21 mouse cellular contexts compared by ENCODE assay signal in the genomic region with DNA sequence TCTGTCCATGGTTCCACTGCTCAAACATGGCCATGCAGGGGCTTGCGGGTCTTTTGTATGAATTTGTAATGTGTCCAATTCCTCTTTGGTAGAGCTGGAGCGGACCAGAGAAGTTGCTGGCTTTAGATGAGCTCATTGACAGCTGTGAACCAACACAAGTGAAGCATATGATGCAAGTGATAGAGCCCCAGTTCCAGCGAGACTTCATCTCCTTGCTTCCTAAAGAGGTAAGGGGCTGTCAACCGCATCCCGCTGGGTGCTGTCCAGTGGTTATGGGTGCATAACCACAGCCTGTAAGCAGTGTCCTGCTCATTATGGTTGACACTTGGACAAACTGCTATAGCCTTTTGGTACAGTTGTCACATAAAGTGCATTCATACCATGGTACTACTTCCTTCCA.
A peak's percentile ranks its signal among the peaks of the same experiment; 100 is the strongest.
DNase-seq lines count a peak whose midpoint lies in the region; ATAC-seq and TF ChIP-seq lines count a peak whose summit lies in the region.
"Had no signal": no experiment of that assay in that cellular context is flagged by ENCODE, and none has a peak within 500 bp of the region (broad histone marks: within the 10 kb centered on the region; RNA-seq: fewer than 3 reads in every experiment).

No protein-coding gene starts in this region.

- WGBS in heart, embryonic 10.5 days = 92% methylated on average over 5 of the region's 5 CpGs
- 93% methylated on average over 5 of the region's 5 CpGs for WGBS in midbrain, embryonic 11.5 days
- 89% methylated on average over 5 of the region's 5 CpGs for WGBS in midbrain, postnatal 0 days

- no peak overlapping the region for H3K27ac ChIP-seq in heart, embryonic 10.5 days
- peak overlapping the region; percentile 2; the same call in 1 of the 2 replicates for H3K27ac ChIP-seq in layer of hippocampus, adult 2 months
- H3K27ac ChIP-seq in midbrain, embryonic 11.5 days (ENCODE audit: low read depth, low read length) = no peak overlapping the region
- no peak overlapping the region for H3K27ac ChIP-seq in midbrain, postnatal 0 days (ENCODE audit: low read depth, low read length)

- no peaks in the 10 kb centered on the region for H3K9me3 ChIP-seq in heart, embryonic 10.5 days
- no peaks in the 10 kb centered on the region for H3K9me3 ChIP-seq in midbrain, embryonic 11.5 days (ENCODE audit: control insufficient read depth, low read length)
- no peaks in the 10 kb centered on the region for H3K9me3 ChIP-seq in midbrain, postnatal 0 days (ENCODE audit: low read length)
- H3K9me3 ChIP-seq: G1E had no signal

- no peak for ATAC-seq in midbrain, embryonic 11.5 days (ENCODE audit: low FRiP score)
- no peak for ATAC-seq in midbrain, postnatal 0 days (ENCODE audit: low FRiP score)
- ATAC-seq: activated CD4-positive, CD25-positive, alpha-beta regulatory T cell, adult 4 months; CD4-positive, CD25-positive, alpha-beta regulatory T cell, adult 4 months; Patski had no signal

- no peak overlapping the region for H3K4me3 ChIP-seq in heart, embryonic 10.5 days
- H3K4me3 ChIP-seq in layer of hippocampus, adult 2 months = no peak overlapping the region
- no peak overlapping the region for H3K4me3 ChIP-seq in midbrain, embryonic 11.5 days (ENCODE audit: low read depth, low read length)
- no peak overlapping the region for H3K4me3 ChIP-seq in midbrain, postnatal 0 days (ENCODE audit: low read depth, low read length)

- no peak overlapping the region for H3K4me2 ChIP-seq in midbrain, embryonic 11.5 days
- H3K4me2 ChIP-seq in midbrain, postnatal 0 days (ENCODE audit: low read depth, low read length, poor library complexity, severe bottlenecking) = no peak overlapping the region

- DNase-seq in heart, adult 11 months = peak; percentile 81
- no peak for DNase-seq in heart, embryonic 10.5 days (ENCODE audit: low spot score)
- peak in 1 of 2 experiments; percentile 8 for DNase-seq in layer of hippocampus, adult 2 months (ENCODE audit: low spot score in 2 of 2)
- DNase-seq in layer of hippocampus, postnatal 36 days = no peak
- peak; percentile 77 for DNase-seq in midbrain, embryonic 11.5 days (ENCODE audit: low spot score, missing footprints)
- DNase-seq in midbrain, postnatal 0 days (ENCODE audit: low spot score) = no peak
- DNase-seq: adrenal gland, adult 2 months; adrenal gland, adult 8-10 months; adrenal gland, postnatal 10 days; adrenal gland, postnatal 14 days; adrenal gland, postnatal 25 days; adrenal gland, postnatal 36 days; B cell, adult 2 months; cerebellum, adult 11 months; cerebellum, adult 11-12 months; cerebellum, adult 18-20 months had no signal

- no peaks in the 10 kb centered on the region for H3K4me1 ChIP-seq in heart, embryonic 10.5 days
- H3K4me1 ChIP-seq in midbrain, embryonic 11.5 days (ENCODE audit: control insufficient read depth, insufficient read depth, low read length) = no peaks in the 10 kb centered on the region
- H3K4me1 ChIP-seq in midbrain, postnatal 0 days (ENCODE audit: insufficient read depth, low read length) = no peaks in the 10 kb centered on the region

- TF ChIP-seq CTCF in layer of hippocampus, adult 2 months (conservative IDR thresholded peaks at IDR 0.05) = no peak
- no peak for TF ChIP-seq CTCF in midbrain, postnatal 0 days (IDR thresholded peaks at IDR 0.05)

- H3K27me3 ChIP-seq in heart, embryonic 10.5 days (ENCODE audit: insufficient read depth, poor library complexity, severe bottlenecking) = no peaks in the 10 kb centered on the region
- no peaks in the 10 kb centered on the region for H3K27me3 ChIP-seq in midbrain, embryonic 11.5 days (ENCODE audit: control insufficient read depth, insufficient read depth, low read length)
- no peaks in the 10 kb centered on the region for H3K27me3 ChIP-seq in midbrain, postnatal 0 days (ENCODE audit: insufficient read depth, low read length)
- H3K27me3 ChIP-seq: CH12.LX, Patski had no signal

- H3K9ac ChIP-seq in midbrain, embryonic 11.5 days (ENCODE audit: low read length) = no peak overlapping the region
- no peak overlapping the region for H3K9ac ChIP-seq in midbrain, postnatal 0 days (replicated peaks; ENCODE audit: low read length, poor library complexity, severe bottlenecking)

- peaks cover 22% of the 10 kb centered on the region for H3K36me3 ChIP-seq in heart, embryonic 10.5 days
- peaks cover 4% of the 10 kb centered on the region for H3K36me3 ChIP-seq in midbrain, embryonic 11.5 days (ENCODE audit: control insufficient read depth, insufficient read depth, low read length)
- H3K36me3 ChIP-seq in midbrain, postnatal 0 days (ENCODE audit: insufficient read depth, low read length) = peaks cover 9% of the 10 kb centered on the region

Comparison
In these comparisons a context has a peak if more than half of its experiments do, and no peak if none do; other contexts are left out.
1. DNase-seq: peak in heart, adult 11 months (single experiment) and midbrain, embryonic 11.5 days (single experiment); none in heart, embryonic 10.5 days (single experiment), layer of hippocampus, postnatal 36 days (0 of 2) and midbrain, postnatal 0 days (single experiment).